18 mouse cellular contexts compared by ENCODE assay signal in the genomic region with DNA sequence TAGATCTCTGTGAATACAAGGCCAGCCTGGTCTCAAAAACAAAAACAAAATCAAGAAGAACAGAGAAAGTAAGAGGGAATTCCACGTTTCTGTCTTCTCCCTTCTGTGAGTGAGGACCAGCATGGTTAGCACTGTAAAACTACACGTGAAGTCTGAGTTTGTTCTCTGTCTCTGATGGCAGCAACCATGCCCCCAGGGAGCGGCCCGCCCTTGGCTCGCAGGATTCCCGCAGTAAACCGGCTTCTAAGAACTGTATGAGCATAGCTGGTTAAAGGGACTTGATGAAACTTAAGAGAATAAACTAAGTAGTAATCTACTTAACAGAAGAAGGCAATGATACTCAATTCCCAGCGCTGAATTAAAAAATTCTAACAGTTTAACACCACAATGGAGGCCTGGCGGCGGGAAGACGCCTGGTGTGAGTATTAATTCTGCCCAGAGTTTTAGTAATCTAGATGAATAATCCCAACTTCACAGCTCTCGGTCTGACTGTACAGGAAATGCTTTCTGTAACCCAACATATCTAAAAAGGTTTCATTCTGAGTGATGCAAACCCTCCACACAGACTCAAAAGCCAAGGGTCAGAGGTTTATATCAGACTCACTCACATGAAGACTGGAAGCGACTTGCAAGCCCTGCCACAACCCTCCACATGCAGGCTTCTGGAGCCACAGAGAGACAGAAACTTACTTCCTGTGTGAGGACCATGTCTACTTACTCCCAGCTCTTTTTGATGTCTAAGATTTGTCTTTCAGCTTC. TPM values are rescaled to one million over a fixed set of nuclear protein-coding genes. Genes with fewer than 3 reads are reported as not detected.
DNase-seq lines count a peak whose midpoint lies in the region; ATAC-seq lines count a peak whose summit lies in the region.
"Had no signal": no experiment of that assay in that cellular context is flagged by ENCODE, and none has a peak within 500 bp of the region (broad histone marks: within the 10 kb centered on the region; RNA-seq: fewer than 3 reads in every experiment).

No protein-coding gene starts in this region.

- 82% methylated on average over 13 of the region's 13 CpGs for WGBS in forebrain, embryonic 16.5 days

- H3K9me3 ChIP-seq in forebrain, embryonic 16.5 days (ENCODE audit: control insufficient read depth, low read length), result no peaks in the 10 kb centered on the region
- H3K9me3 ChIP-seq: limb, embryonic 12.5 days; midbrain, embryonic 10.5 days; neural tube, embryonic 15.5 days; stomach, embryonic 15.5 days had no signal

- no peaks in the 10 kb centered on the region for H3K36me3 ChIP-seq in splenic B cell, adult 2 months (ENCODE audit: control insufficient read depth, insufficient read depth, low read length, poor library complexity, severe bottlenecking)
- H3K36me3 ChIP-seq in forebrain, embryonic 16.5 days (ENCODE audit: control insufficient read depth, insufficient read depth), result 0 out of 2 replicates have a peak, but pooled peaks cover 4% of the 10 kb centered on the region

- H3K27ac ChIP-seq in forebrain, embryonic 16.5 days (ENCODE audit: low read length), result no peak overlapping the region
- H3K27ac ChIP-seq: hindbrain, postnatal 0 days; left cerebral cortex, adult 2 months; limb, embryonic 12.5 days; liver, embryonic 14.5 days; midbrain, embryonic 10.5 days; neural tube, embryonic 15.5 days; stomach, embryonic 15.5 days had no signal

- peak; percentile 58 for DNase-seq in gastrocnemius, adult 18-20 months (ENCODE audit: low spot score)
- no peak for DNase-seq in gastrocnemius, postnatal 4 days (ENCODE audit: low spot score in 2 of 2)
- DNase-seq in CD4-positive helper T cell, adult 2 months (ENCODE audit: low read depth, low spot score), result peak; percentile 80
- DNase-seq in gastrocnemius, adult 8-10 months (ENCODE audit: low spot score in 2 of 2), result peak; percentile 39 to 54
- DNase-seq in splenic B cell, adult 2 months (ENCODE audit: low read depth, low spot score), result peak; percentile 26
- no peak for DNase-seq in cerebellum, postnatal 14 days
- DNase-seq in heart, adult 11 months, result no peak
- DNase-seq: kidney, adult 9 months had no signal

- ATAC-seq in forebrain, embryonic 16.5 days, result no peak
- ATAC-seq: forebrain, embryonic 14.5 days; hindbrain, postnatal 0 days; lung, postnatal 0 days had no signal

- peaks cover 16% of the 10 kb centered on the region for H3K4me1 ChIP-seq in forebrain, embryonic 16.5 days (replicated peaks; ENCODE audit: control insufficient read depth, insufficient read depth, low read length)

- H3K4me3 ChIP-seq in forebrain, embryonic 16.5 days (replicated peaks; ENCODE audit: low read length), result no peak overlapping the region
- H3K4me3 ChIP-seq: left cerebral cortex, adult 2 months; limb, embryonic 12.5 days; midbrain, embryonic 10.5 days; neural tube, embryonic 15.5 days; stomach, embryonic 15.5 days had no signal

- no peak overlapping the region for H3K9ac ChIP-seq in forebrain, embryonic 16.5 days (replicated peaks; ENCODE audit: low read depth, low read length)
- H3K9ac ChIP-seq: limb, embryonic 12.5 days; liver, embryonic 14.5 days; neural tube, embryonic 15.5 days; stomach, embryonic 15.5 days had no signal

- H3K4me2 ChIP-seq in forebrain, embryonic 16.5 days (ENCODE audit: low read length), result no peak overlapping the region
- H3K4me2 ChIP-seq: limb, embryonic 12.5 days; neural tube, embryonic 15.5 days; stomach, embryonic 15.5 days had no signal

- no peaks in the 10 kb centered on the region for H3K27me3 ChIP-seq in splenic B cell, adult 2 months (ENCODE audit: control insufficient read depth, insufficient read depth, low read length, poor library complexity, severe bottlenecking)
- H3K27me3 ChIP-seq in forebrain, embryonic 16.5 days (replicated peaks; ENCODE audit: control insufficient read depth, insufficient read depth, low read length), result no peaks in the 10 kb centered on the region
- H3K27me3 ChIP-seq: limb, embryonic 12.5 days; neural tube, embryonic 15.5 days; stomach, embryonic 15.5 days had no signal

RNA-seq across cellular contexts. Expression of a gene that starts 12.6 kb away (rescaled TPM):
- 10 to 100 TPM; 16.4 to 19.5 TPM for total RNA-seq in gastrocnemius, adult 18-20 months (2021)
- 10 to 100 TPM; 27.6 to 31.5 TPM for total RNA-seq in gastrocnemius, postnatal 4 days (2021)
- 10 to 100 TPM; 14.0 to 22.4 (median 18.0) TPM for total RNA-seq in gastrocnemius, adult 8-10 months (2022)
- 22.2 and 24.3 TPM in 2 replicates for polyA plus RNA-seq in forebrain, embryonic 16.5 days (2015; fragmentation: Nextera tagmentation; extraction: Ambion mirVana)

RNA-seq across cellular contexts. Expression of a gene that starts 52.0 kb away (rescaled TPM):
- 100 to 1,000 TPM; 671 to 820 TPM for total RNA-seq in gastrocnemius, adult 18-20 months (2021)
- total RNA-seq in gastrocnemius, postnatal 4 days (2021), result 100 to 1,000 TPM; 631 to 643 TPM
- total RNA-seq in gastrocnemius, adult 8-10 months (2022), result 100 to 1,000 TPM; 642 to 789 (median 713) TPM
- 638 and 661 TPM in 2 replicates for polyA plus RNA-seq in forebrain, embryonic 16.5 days (2015; fragmentation: Nextera tagmentation; extraction: Ambion mirVana)

Comparison
In these comparisons a context has a peak if more than half of its experiments do, and no peak if none do; other contexts are left out.
1. DNase-seq: peak in gastrocnemius, adult 18-20 months (single experiment), CD4-positive helper T cell, adult 2 months (single experiment), gastrocnemius, adult 8-10 months (2 of 2) and splenic B cell, adult 2 months (single experiment); none in gastrocnemius, postnatal 4 days (0 of 2), cerebellum, postnatal 14 days (0 of 2) and heart, adult 11 months (single experiment).